Mouse (Mus musculus): ENCODE measurements at regions not wholly inside any gene's neighbourhood (a gene's known extent, or its start where the extent isn't known, plus 50 kb on each side); places are given as distances from the start of the nearest gene placed in this dataset.

- DNase-seq, result no peak
Observed at GRCm38 (mm10) chr13:63700747-63701146, 114.3 kb upstream of the Ercc6l2 start.

- no peak for DNase-seq
Observed at GRCm38 (mm10) chr13:63701199-63702175, 113.6 kb upstream of the Ercc6l2 start.

- no peak for DNase-seq
Observed at GRCm38 (mm10) chr13:63708567-63708966, 106.5 kb upstream of the Ercc6l2 start.

GRCm38 (mm10) chr13:63713137-63713536 is 101.9 kb upstream of the Ercc6l2 start:
- DNase-seq, result no peak

- no peak for DNase-seq
Observed at GRCm38 (mm10) chr13:63716498-63716897, 98.5 kb upstream of the Ercc6l2 start.

- no peak for DNase-seq
Observed at GRCm38 (mm10) chr13:63717249-63717648, 97.8 kb upstream of the Ercc6l2 start.

GRCm38 (mm10) chr13:63718782-63719181 is 96.3 kb upstream of the Ercc6l2 start:
- no peak for DNase-seq

GRCm38 (mm10) chr13:63719351-63720207 is 95.5 kb upstream of the Ercc6l2 start:
- DNase-seq, result no peak

GRCm38 (mm10) chr13:63720610-63721009 is 94.4 kb upstream of the Ercc6l2 start:
- no peak for DNase-seq

GRCm38 (mm10) chr13:63721011-63721625 is 93.9 kb upstream of the Ercc6l2 start:
- DNase-seq, result no peak

- DNase-seq, result no peak
Observed at GRCm38 (mm10) chr13:63724293-63724692, 90.7 kb upstream of the Ercc6l2 start.

GRCm38 (mm10) chr13:63724843-63725582 is 90.0 kb upstream of the Ercc6l2 start:
- DNase-seq, result no peak

- no peak for DNase-seq
Observed at GRCm38 (mm10) chr13:63726035-63726434, 89.0 kb upstream of the Ercc6l2 start.

GRCm38 (mm10) chr13:63726509-63726908 is 88.5 kb upstream of the Ercc6l2 start:
- no peak for DNase-seq

- no peak for DNase-seq
Observed at GRCm38 (mm10) chr13:63735739-63736138, 79.3 kb upstream of the Ercc6l2 start.

- DNase-seq, result no peak
Observed at GRCm38 (mm10) chr13:63741879-63742278, 73.2 kb upstream of the Ercc6l2 start.

GRCm38 (mm10) chr13:63748788-63749187 is 66.3 kb upstream of the Ercc6l2 start:
- no peak for DNase-seq

GRCm38 (mm10) chr13:63749997-63750396 is 65.0 kb upstream of the Ercc6l2 start:
- no peak for DNase-seq

- DNase-seq, result no peak
Observed at GRCm38 (mm10) chr13:63751196-63751595, 63.8 kb upstream of the Ercc6l2 start.

- no peak for DNase-seq
Observed at GRCm38 (mm10) chr13:63757061-63757460, 58.0 kb upstream of the Ercc6l2 start.

GRCm38 (mm10) chr13:63761542-63761941 is 53.5 kb upstream of the Ercc6l2 start:
- DNase-seq, result no peak
